Mouse (Mus musculus) lung, embryonic 14.5 days (tissue): ENCODE measurements around the gene Xkr8. TPM values are rescaled to one million over a fixed set of nuclear protein-coding genes. Genes with fewer than 3 reads are reported as not detected.

Experiments
- ATAC-seq: fragments of 200-750 bp; cut with Nextera tagmentation; 2 replicates; pipeline ENCODE4 v1.8.0; 2017; ENCODE audit warnings: mild to moderate bottlenecking, moderate TSS enrichment, moderate library complexity; ENCODE audit not compliant: insufficient read depth
- DNase-seq: peaks from one replicate; pipeline ENCODE4 v3.0.0-alpha.2; 2015
- H3K27ac ChIP-seq: fragments of 300-500 bp; sonication (generic); 2 replicates; pipeline ENCODE4 v1.5.1; 2014; ENCODE audit warnings: low read depth, mild to moderate bottlenecking, moderate library complexity
- H3K27me3 ChIP-seq: fragments of 300-500 bp; sonication (generic); 2 replicates; pipeline ENCODE4 v1.6.1; 2014; ENCODE audit warnings: low read length, control low read depth; ENCODE audit not compliant: insufficient read depth
- H3K36me3 ChIP-seq: fragments of 300-500 bp; sonication (generic); 2 replicates; pipeline ENCODE4 v1.6.1; 2014; ENCODE audit warnings: control low read depth; ENCODE audit not compliant: insufficient read depth
- H3K4me1 ChIP-seq: fragments of 300-500 bp; sonication (generic); 2 replicates; pipeline ENCODE4 v1.6.1; 2014; ENCODE audit warnings: antibody characterized with exemption, control low read depth; ENCODE audit not compliant: insufficient read depth
- H3K4me2 ChIP-seq: fragments of 300-500 bp; sonication (generic); 2 replicates; pipeline ENCODE4 v1.6.1; 2014; ENCODE audit warnings: mild to moderate bottlenecking
- H3K4me3 ChIP-seq: fragments of 300-500 bp; sonication (generic); 2 replicates; pipeline ENCODE4 v1.5.1; 2014; ENCODE audit warnings: low read depth, low read length
- H3K9ac ChIP-seq: fragments of 300-500 bp; sonication (generic); 2 replicates; pipeline ENCODE4 v1.6.1; 2014
- H3K9me3 ChIP-seq: fragments of 300-500 bp; sonication (generic); 2 replicates; pipeline ENCODE4 v1.6.1; 2016; ENCODE audit warnings: low read depth, low read length, control low read depth
- CTCF ChIP-seq: IDR thresholded peaks from 2 replicates; pipeline ENCODE4 v1.5.1; 2016; ENCODE audit warnings: antibody characterized with exemption, low read depth
- WGBS: fragments of 180-500 bp; shearing (Covaris S2); extraction: QIAGEN DNeasy Blood & Tissue Kit; methylation state at CpG from one replicate; pipeline ENCODE4 v1.1.7; 2014; 5-methylcytosine and 5-hydroxymethylcytosine counted together
- polyA plus RNA-seq: library from polyadenylated mRNA; unstranded; fragments of >200 nt; fragmentation: Nextera tagmentation; extraction: Ambion mirVana; gene quantifications from 2 replicates; pipeline ENCODE4 v1.2.1, GENCODE M21; 2014

The Xkr8 gene
- polyA plus RNA-seq, 1 experiment from 2014 or later: 5.5 TPM

GRCm38 (mm10) chr4:132713181-132713580 is 19.2 kb downstream of the Xkr8 start:
- Histone ChIP-seq H3K4me1 (no peaks in the 10 kb centered on the region), H3K27me3 (no peaks in the 10 kb centered on the region), H3K9ac (no peak overlapping the region), H3K9me3 (no peaks in the 10 kb centered on the region), H3K4me2 (no peak overlapping the region), H3K36me3 (peaks cover 68% of the 10 kb centered on the region), H3K27ac (no peak overlapping the region), H3K4me3 (no peak overlapping the region)
- WGBS: 96% methylated on average over 7 of the region's 7 CpGs
- no peak for TF ChIP-seq CTCF
- ATAC-seq (no peak), DNase-seq (no peak)

GRCm38 (mm10) chr4:132706885-132707284 is 25.5 kb downstream of the Xkr8 start:
- no peaks in the 10 kb centered on the region for H3K4me1 ChIP-seq
- no peaks in the 10 kb centered on the region for H3K9me3 ChIP-seq
- WGBS: 93% methylated on average over 8 of the region's 8 CpGs
- no peak overlapping the region for H3K9ac ChIP-seq
- ATAC-seq (no peak), DNase-seq (no peak)
- TF ChIP-seq CTCF: no peak
- H3K4me2 ChIP-seq: no peak overlapping the region
- no peaks in the 10 kb centered on the region for H3K27me3 ChIP-seq
- no peak overlapping the region for H3K4me3 ChIP-seq
- H3K27ac ChIP-seq: no peak overlapping the region
- peaks cover 86% of the 10 kb centered on the region for H3K36me3 ChIP-seq

DNA sequence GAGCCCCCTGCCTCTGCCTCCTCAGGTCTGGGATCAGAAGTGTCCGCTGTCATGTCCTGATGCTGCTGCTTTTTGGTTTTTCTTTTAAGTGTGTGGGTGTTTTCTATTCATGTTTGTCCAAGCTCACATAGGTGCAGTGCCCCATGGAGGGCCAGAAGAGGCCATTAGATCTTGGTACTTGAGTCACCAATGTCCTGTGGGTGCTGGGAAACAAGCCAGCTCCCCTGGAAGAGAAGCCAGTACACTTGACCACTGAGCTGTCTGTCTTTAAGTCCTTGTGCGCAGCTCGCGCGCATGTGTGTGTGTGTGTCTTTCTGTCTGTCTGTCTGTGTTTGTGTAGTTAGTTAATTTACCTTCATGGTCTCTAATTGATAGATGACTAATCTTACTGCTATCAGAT is 30.3 kb downstream of the Xkr8 start:
- ATAC-seq: no peak
- 95% methylated on average over 5 of the region's 5 CpGs for WGBS

DNA sequence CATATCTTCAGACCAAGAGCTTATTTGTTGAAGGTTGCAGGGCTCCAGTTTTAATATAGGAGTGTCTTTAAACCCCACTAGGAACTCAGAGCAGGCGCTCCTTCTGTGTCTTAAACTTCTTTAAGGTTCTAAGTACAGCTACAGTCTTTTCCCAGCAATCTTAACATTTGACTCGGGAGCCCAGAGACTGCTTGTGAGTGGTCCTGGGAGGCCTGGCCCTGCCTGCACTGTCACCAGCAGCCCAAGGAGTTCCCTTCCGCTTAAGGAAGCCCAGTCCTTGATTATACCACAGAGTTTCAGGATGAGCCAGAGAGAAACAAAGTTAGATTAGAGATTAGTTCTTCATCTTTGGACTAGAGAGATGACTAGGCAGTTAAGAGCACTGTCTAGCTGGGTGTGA is 39.0 kb downstream of the Xkr8 start:
- H3K36me3 ChIP-seq: peaks cover 60% of the 10 kb centered on the region
- TF ChIP-seq CTCF: no peak

More for the DNA sequence above, 30.3 kb downstream of the Xkr8 start:
- Histone ChIP-seq H3K4me2 (no peak overlapping the region), H3K9me3 (no peaks in the 10 kb centered on the region), H3K27ac (no peak overlapping the region), H3K36me3 (peaks cover 82% of the 10 kb centered on the region), H3K4me3 (no peak overlapping the region), H3K9ac (no peak overlapping the region), H3K27me3 (no peaks in the 10 kb centered on the region), H3K4me1 (no peaks in the 10 kb centered on the region)
- DNase-seq: no peak
- TF ChIP-seq CTCF: no peak

GRCm38 (mm10) chr4:132689634-132690033 is 42.7 kb downstream of the Xkr8 start:
- Histone ChIP-seq H3K4me1 (no peaks in the 10 kb centered on the region), H3K9me3 (no peaks in the 10 kb centered on the region), H3K4me3 (no peak overlapping the region), H3K9ac (no peak overlapping the region), H3K27me3 (no peaks in the 10 kb centered on the region), H3K36me3 (peaks cover 49% of the 10 kb centered on the region), H3K4me2 (no peak overlapping the region), H3K27ac (no peak overlapping the region)
- DNase-seq: no peak
- ATAC-seq: no peak
- WGBS: 86% methylated on average over 2 of the region's 2 CpGs
- TF ChIP-seq CTCF: no peak

More for the DNA sequence above, 39.0 kb downstream of the Xkr8 start:
- DNase-seq (no peak), ATAC-seq (no peak)
- Histone ChIP-seq H3K9ac (no peak overlapping the region), H3K9me3 (no peaks in the 10 kb centered on the region), H3K4me1 (no peaks in the 10 kb centered on the region), H3K27me3 (no peaks in the 10 kb centered on the region), H3K4me2 (no peak overlapping the region), H3K27ac (no peak overlapping the region), H3K4me3 (no peak overlapping the region)
- WGBS: 85% methylated on average over 3 of the region's 3 CpGs

DNA sequence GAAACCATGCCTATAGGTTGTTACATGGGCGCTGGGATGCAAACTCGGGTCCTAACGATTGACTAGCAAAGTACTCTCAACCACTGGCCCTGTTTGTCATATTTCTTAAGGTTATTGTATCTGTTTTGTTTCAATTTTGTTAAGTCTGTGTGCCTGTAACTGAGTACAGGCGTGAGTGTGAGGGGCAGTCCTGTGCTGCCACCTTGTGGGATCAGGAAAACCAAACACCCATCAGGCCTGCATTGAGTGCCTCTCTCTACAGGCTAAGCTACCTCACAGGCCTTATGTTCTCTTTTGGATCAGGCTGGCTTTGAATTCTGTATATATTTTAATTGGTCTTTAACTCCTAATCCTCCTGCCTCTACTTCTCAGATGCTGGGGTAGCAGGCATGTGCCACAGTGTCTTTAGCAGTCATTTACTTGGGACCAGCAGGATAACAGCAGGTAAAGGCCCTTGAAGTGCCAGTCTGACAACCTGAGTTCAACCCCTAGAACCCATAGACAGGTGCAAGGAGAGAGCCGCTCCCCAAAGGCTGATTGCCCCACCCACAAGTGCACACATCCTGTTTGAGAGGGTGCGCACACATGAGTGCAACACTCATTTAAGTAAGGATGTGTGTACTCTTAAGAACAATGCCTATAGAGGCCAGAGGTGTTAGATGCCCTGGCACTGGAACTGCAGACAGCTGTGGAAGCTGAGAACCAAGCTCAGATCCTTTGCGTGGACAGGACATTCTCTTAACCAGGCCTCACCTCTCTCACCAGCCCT is 55.4 kb downstream of the Xkr8 start:
- 82% methylated on average over 7 of the region's 7 CpGs for WGBS
- peak; percentile 73 for TF ChIP-seq CTCF
- no peak for ATAC-seq

More for the DNA sequence above, 55.4 kb downstream of the Xkr8 start:
- Histone ChIP-seq H3K9me3 (no peaks in the 10 kb centered on the region), H3K36me3 (peaks cover 55% of the 10 kb centered on the region), H3K9ac (no peak overlapping the region), H3K4me3 (no peak overlapping the region), H3K27me3 (no peaks in the 10 kb centered on the region), H3K4me2 (no peak overlapping the region), H3K27ac (no peak overlapping the region), H3K4me1 (no peaks in the 10 kb centered on the region)
- DNase-seq: peak; percentile 56

Other genes starting within 250 kb of the Xkr8 start
- 7.8 and 8.6 TPM in 2 replicates for gene Sesn2, start 222.0 kb downstream of the Xkr8 start, polyA plus RNA-seq
- 1,179 and 1,189 TPM in 2 replicates for gene Atpif1, start 198.9 kb downstream of the Xkr8 start, polyA plus RNA-seq
- 191 TPM in 2 replicates for gene Dnajc8, start 197.0 kb downstream of the Xkr8 start, polyA plus RNA-seq
- 0.83 and 1.1 TPM in 2 replicates for gene Ptafr, start 168.5 kb downstream of the Xkr8 start, polyA plus RNA-seq
- gene Eya3, start 93.6 kb downstream of the Xkr8 start, polyA plus RNA-seq: 29.5 and 31.6 TPM in 2 replicates
- gene Smpdl3b, start 24.7 kb upstream of the Xkr8 start, polyA plus RNA-seq: 7.8 and 8.4 TPM in 2 replicates
- 127 and 129 TPM in 2 replicates for gene Rpa2, start 35.8 kb upstream of the Xkr8 start, polyA plus RNA-seq
- gene Themis2, start 63.8 kb upstream of the Xkr8 start, polyA plus RNA-seq: 1.4 and 1.8 TPM in 2 replicates
- 58.3 and 60.4 TPM in 2 replicates for gene Ppp1r8, start 110.6 kb upstream of the Xkr8 start, polyA plus RNA-seq
- gene Stx12, start 152.0 kb upstream of the Xkr8 start, polyA plus RNA-seq: 67.4 and 68.0 TPM in 2 replicates
- 43.0 and 44.7 TPM in 2 replicates for gene Fam76a, start 190.0 kb upstream of the Xkr8 start, polyA plus RNA-seq
- gene Fgr, start 241.5 kb upstream of the Xkr8 start, polyA plus RNA-seq: 0.46 and 0.66 TPM in 2 replicates